Mouse (Mus musculus): ENCODE measurements around the gene Ccdc24.

GRCm38 (mm10) chr4:117895339-117895738 lies 23.0 kb upstream of the Ccdc24 start:
- no peak for TF ChIP-seq POLR2A (IDR thresholded peaks at IDR 0.05; ENCODE audit: control insufficient read depth, low read depth, low read length)
- TF ChIP-seq CTCF (IDR thresholded peaks at IDR 0.05; ENCODE audit: control insufficient read depth, insufficient read depth, insufficient replicate concordance, low read depth, low read length) = no peak
